Mouse (Mus musculus): ENCODE measurements around the gene Hist1h2bq. TPM values are rescaled to one million over a fixed set of nuclear protein-coding genes. Genes with fewer than 3 reads are reported as not detected.

The Hist1h2bq gene
- total and polyA plus RNA-seq, 3 experiments: 16.6 to 55.7 (median 35.5) TPM

GRCm38 (mm10) chr13:21787760-21788593 lies 22.0 kb downstream of the Hist1h2bq start:
- no peak for DNase-seq

GRCm38 (mm10) chr13:21786899-21787629 lies 22.9 kb downstream of the Hist1h2bq start, which contains the start of the genes Hist1h2an and Hist1h2bp:
TSS of gene Hist1h2an (minus strand) at chr13:21787218.
TSS of gene Hist1h2bp (plus strand) at chr13:21787461.
- peak; percentile 92 for DNase-seq

GRCm38 (mm10) chr13:21786189-21786898 lies 23.7 kb downstream of the Hist1h2bq start:
- no peak for DNase-seq

GRCm38 (mm10) chr13:21784311-21784710 lies 25.7 kb downstream of the Hist1h2bq start:
- DNase-seq: no peak

- no peak for DNase-seq
Observed at GRCm38 (mm10) chr13:21783734-21784161, 26.2 kb downstream of the Hist1h2bq start.

- peak; percentile 79 for DNase-seq
Observed at GRCm38 (mm10) chr13:21783255-21783617, 26.8 kb downstream of the Hist1h2bq start, which contains the start of gene Hist1h3i. TSS of gene Hist1h3i (minus strand) at chr13:21783370.

- DNase-seq: peak; percentile 34
Observed at GRCm38 (mm10) chr13:21782361-21783254, 27.4 kb downstream of the Hist1h2bq start.

GRCm38 (mm10) chr13:21781639-21782038 lies 28.4 kb downstream of the Hist1h2bq start:
- no peak for DNase-seq

- DNase-seq: no peak
Observed at GRCm38 (mm10) chr13:21781021-21781555, 28.9 kb downstream of the Hist1h2bq start.

GRCm38 (mm10) chr13:21779767-21780731 lies 29.9 kb downstream of the Hist1h2bq start, which contains the start of gene Hist1h1b:
TSS of gene Hist1h1b (minus strand) at chr13:21780625.
- peak; percentile 82 for DNase-seq

- peak; percentile 74 for DNase-seq
Observed at GRCm38 (mm10) chr13:21778814-21779766, 30.9 kb downstream of the Hist1h2bq start.

Small RNA genes within 50 kb of the gene (microRNA-seq; reads per million reads assigned to microRNA genes)
- gene Gm19658 (0 reads per million in 2 experiments), gene Gm44346 (0 reads per million in 2 experiments), gene Gm44466 (0 reads per million in 2 experiments)

Other genes starting within 250 kb of the Hist1h2bq start
Only the 30 nearest of the 31 such genes appear.
- not detected for gene Olfr1364, start 228.4 kb downstream of the Hist1h2bq start, total RNA-seq (2021)
- gene Olfr1364, start 228.4 kb downstream of the Hist1h2bq start, polyA plus RNA-seq (2012; rRNA removed): not detected in 2 replicates
- not detected for gene Olfr1362, start 196.2 kb downstream of the Hist1h2bq start, total RNA-seq (2021)
- 0.04 TPM in 1 of 2 replicates, not detected in the other for gene Olfr1362, start 196.2 kb downstream of the Hist1h2bq start, polyA plus RNA-seq (2012; rRNA removed)
- not detected for gene Olfr11, start 167.7 kb downstream of the Hist1h2bq start, total RNA-seq (2021)
- gene Olfr11, start 167.7 kb downstream of the Hist1h2bq start, polyA plus RNA-seq (2012; rRNA removed): not detected in 2 replicates
- not detected for gene Olfr1361, start 146.8 kb downstream of the Hist1h2bq start, total RNA-seq (2021)
- gene Olfr1361, start 146.8 kb downstream of the Hist1h2bq start, polyA plus RNA-seq (2012; rRNA removed): not detected in 2 replicates
- gene Olfr1360, start 132.8 kb downstream of the Hist1h2bq start, total RNA-seq (2021): not detected
- gene Olfr1360, start 132.8 kb downstream of the Hist1h2bq start, polyA plus RNA-seq (2012; rRNA removed): not detected in 2 replicates
- not detected for gene Olfr1359, start 112.1 kb downstream of the Hist1h2bq start, total RNA-seq (2021)
- gene Olfr1359, start 112.1 kb downstream of the Hist1h2bq start, polyA plus RNA-seq (2012; rRNA removed): not detected in 2 replicates
- gene Hist1h2bl, start 94.1 kb downstream of the Hist1h2bq start, total RNA-seq (2021): 10 to 100 TPM; 24.1 to 36.9 TPM
- 0.49 and 1.3 TPM in 2 replicates for gene Hist1h2bl, start 94.1 kb downstream of the Hist1h2bq start, polyA plus RNA-seq (2012; rRNA removed)
- 10 to 100 TPM; 28.5 to 38.1 TPM for gene Hist1h2ai, start 93.8 kb downstream of the Hist1h2bq start, total RNA-seq (2021)
- gene Hist1h2ai, start 93.8 kb downstream of the Hist1h2bq start, polyA plus RNA-seq (2012; rRNA removed): 5.7 and 9.3 TPM in 2 replicates
- gene Hist1h3h, start 92.5 kb downstream of the Hist1h2bq start, total RNA-seq (2021): 10 to 100 TPM; 16.3 to 42.1 TPM
- 5.5 and 8.7 TPM in 2 replicates for gene Hist1h3h, start 92.5 kb downstream of the Hist1h2bq start, polyA plus RNA-seq (2012; rRNA removed)
- gene Hist1h2bm, start 88.2 kb downstream of the Hist1h2bq start, total RNA-seq (2021): 1 to 10 TPM; 6.5 to 7.0 TPM
- 0.28 and 0.56 TPM in 2 replicates for gene Hist1h2bm, start 88.2 kb downstream of the Hist1h2bq start, polyA plus RNA-seq (2012; rRNA removed)
- 10 to 100 TPM in 1 of 2 experiments, 1 to 10 TPM in 1; 7.5 to 11.4 TPM for gene Hist1h4j, start 75.1 kb downstream of the Hist1h2bq start, total RNA-seq (2021)
- gene Hist1h4j, start 75.1 kb downstream of the Hist1h2bq start, polyA plus RNA-seq (2012; rRNA removed): 0.52 TPM in 2 replicates
- 100 to 1,000 TPM in 1 of 2 experiments, 10 to 100 TPM in 1; 76.0 to 101 TPM for gene Hist1h4k, start 59.7 kb downstream of the Hist1h2bq start, total RNA-seq (2021)
- gene Hist1h4k, start 59.7 kb downstream of the Hist1h2bq start, polyA plus RNA-seq (2012; rRNA removed): 10.2 and 12.5 TPM in 2 replicates
- gene Hist1h2ak, start 56.4 kb downstream of the Hist1h2bq start, total RNA-seq (2021): 10 to 100 TPM; 10.8 to 11.1 TPM
- gene Hist1h2ak, start 56.4 kb downstream of the Hist1h2bq start, polyA plus RNA-seq (2012; rRNA removed): 5.4 and 7.8 TPM in 2 replicates
- 10 to 100 TPM; 16.7 to 17.2 TPM for gene Hist1h2bn, start 56.1 kb downstream of the Hist1h2bq start, total RNA-seq (2021)
- 2.5 and 8.2 TPM in 2 replicates for gene Hist1h2bn, start 56.1 kb downstream of the Hist1h2bq start, polyA plus RNA-seq (2012; rRNA removed)
- 10 to 100 TPM; 11.6 to 11.7 TPM for gene Hist1h1b, start 29.6 kb downstream of the Hist1h2bq start, total RNA-seq (2021)
- gene Hist1h1b, start 29.6 kb downstream of the Hist1h2bq start, polyA plus RNA-seq (2012; rRNA removed): 0.34 and 0.37 TPM in 2 replicates
- gene Hist1h3i, start 26.8 kb downstream of the Hist1h2bq start, total RNA-seq (2021): 10 to 100 TPM; 41.4 to 42.7 TPM
- gene Hist1h3i, start 26.8 kb downstream of the Hist1h2bq start, polyA plus RNA-seq (2012; rRNA removed): 16.8 and 25.5 TPM in 2 replicates
- gene Hist1h2an, start 23.0 kb downstream of the Hist1h2bq start, total RNA-seq (2021): 1 to 10 TPM; 3.4 to 4.6 TPM
- gene Hist1h2an, start 23.0 kb downstream of the Hist1h2bq start, polyA plus RNA-seq (2012; rRNA removed): 4.2 TPM in 1 of 2 replicates, not detected in the other
- 10 to 100 TPM in 1 of 2 experiments, 1 to 10 TPM in 1; 8.5 to 10.7 TPM for gene Hist1h2bp, start 22.7 kb downstream of the Hist1h2bq start, total RNA-seq (2021)
- 1.6 TPM in 1 of 2 replicates, not detected in the other for gene Hist1h2bp, start 22.7 kb downstream of the Hist1h2bq start, polyA plus RNA-seq (2012; rRNA removed)
- gene Hist1h2ao, start 268 bp upstream of the Hist1h2bq start, total RNA-seq (2021): 10 to 100 TPM; 16.1 to 19.4 TPM
- not detected in 2 replicates for gene Hist1h2ao, start 268 bp upstream of the Hist1h2bq start, polyA plus RNA-seq (2012; rRNA removed)
- 100 to 1,000 TPM; 165 to 190 TPM for gene Hist1h4m, start 1.5 kb upstream of the Hist1h2bq start, total RNA-seq (2021)
- 4.5 TPM in 1 of 2 replicates, not detected in the other for gene Hist1h4m, start 1.5 kb upstream of the Hist1h2bq start, polyA plus RNA-seq (2012; rRNA removed)
- gene Hist1h4n, start 22.0 kb upstream of the Hist1h2bq start, total RNA-seq (2021): 10 to 100 TPM; 22.2 to 52.8 TPM
- 4.1 and 6.6 TPM in 2 replicates for gene Hist1h4n, start 22.0 kb upstream of the Hist1h2bq start, polyA plus RNA-seq (2012; rRNA removed)
- gene Hist1h2ap, start 23.3 kb upstream of the Hist1h2bq start, total RNA-seq (2021): 10 to 100 TPM; 24.8 to 29.8 TPM
- 126 and 141 TPM in 2 replicates for gene Hist1h2ap, start 23.3 kb upstream of the Hist1h2bq start, polyA plus RNA-seq (2012; rRNA removed)
- 10 to 100 TPM; 36.5 to 55.8 TPM for gene Hist1h2br, start 23.5 kb upstream of the Hist1h2bq start, total RNA-seq (2021)
- gene Hist1h2br, start 23.5 kb upstream of the Hist1h2bq start, polyA plus RNA-seq (2012; rRNA removed): 12.6 and 15.9 TPM in 2 replicates
- gene Zfp184, start 134.9 kb upstream of the Hist1h2bq start, total RNA-seq (2021): 1 to 10 TPM; 1.7 to 1.9 TPM
- gene Zfp184, start 134.9 kb upstream of the Hist1h2bq start, polyA plus RNA-seq (2012; rRNA removed): 0.26 and 0.35 TPM in 2 replicates
- not detected for gene Pom121l2, start 171.0 kb upstream of the Hist1h2bq start, total RNA-seq (2021)
- gene Pom121l2, start 171.0 kb upstream of the Hist1h2bq start, polyA plus RNA-seq (2012; rRNA removed): not detected in 2 replicates
- gene Prss16, start 199.5 kb upstream of the Hist1h2bq start, total RNA-seq (2021): under 1 TPM in 1 of 2 experiments, not detected in 1; 0.61 TPM
- 0.35 and 1.0 TPM in 2 replicates for gene Prss16, start 199.5 kb upstream of the Hist1h2bq start, polyA plus RNA-seq (2012; rRNA removed)
- gene Hist1h2ah, start 225.4 kb upstream of the Hist1h2bq start, total RNA-seq (2021): 10 to 100 TPM; 14.2 to 18.9 TPM
- 1.0 and 16.0 TPM in 2 replicates for gene Hist1h2ah, start 225.4 kb upstream of the Hist1h2bq start, polyA plus RNA-seq (2012; rRNA removed)
- gene Hist1h2bk, start 225.7 kb upstream of the Hist1h2bq start, total RNA-seq (2021): 10 to 100 TPM; 27.4 to 48.0 TPM
- 1.9 and 3.2 TPM in 2 replicates for gene Hist1h2bk, start 225.7 kb upstream of the Hist1h2bq start, polyA plus RNA-seq (2012; rRNA removed)
- gene Hist1h4i, start 231.2 kb upstream of the Hist1h2bq start, total RNA-seq (2021): 10 to 100 TPM; 48.5 to 52.2 TPM
- gene Hist1h4i, start 231.2 kb upstream of the Hist1h2bq start, polyA plus RNA-seq (2012; rRNA removed): 11.4 and 12.7 TPM in 2 replicates
- 10 to 100 TPM; 14.1 to 18.2 TPM for gene Hist1h2ag, start 232.7 kb upstream of the Hist1h2bq start, total RNA-seq (2021)
- gene Hist1h2ag, start 232.7 kb upstream of the Hist1h2bq start, polyA plus RNA-seq (2012; rRNA removed): 0.45 TPM in 1 of 2 replicates, not detected in the other

Data from adrenal gland, adult 2 months (tissue).